Mouse (Mus musculus) forebrain, embryonic 14.5 days (tissue): Measurements from ENCODE around the gene 4930447C04Rik. TPM values are rescaled to one million over a fixed set of nuclear protein-coding genes. Genes with fewer than 3 reads are reported as not detected.

Source experiments
- ATAC-seq: fragments of 200-750 bp; cut with Nextera tagmentation; 2 replicates; pipeline ENCODE4 v1.8.0; 2017; ENCODE audit warnings: mild to moderate bottlenecking, moderate library complexity
- DNase-seq: peaks from one replicate; pipeline ENCODE4 v3.0.0-alpha.2; 2015; ENCODE audit warnings: low spot score
- H3K27ac ChIP-seq: fragments of 300-500 bp; sonication (generic); 2 replicates; pipeline ENCODE4 v1.5.1; 2014; ENCODE audit warnings: low read depth, mild to moderate bottlenecking, control low read depth, low read length, moderate library complexity
- H3K27me3 ChIP-seq: fragments of 300-500 bp; sonication (generic); replicated peaks from 2 replicates; pipeline ENCODE4 v1.6.1; 2014; ENCODE audit warnings: low read length, control low read depth, mixed read lengths; ENCODE audit not compliant: control insufficient read depth, insufficient read depth
- H3K36me3 ChIP-seq: fragments of 300-500 bp; sonication (generic); 2 replicates; pipeline ENCODE4 v1.6.1; 2014; ENCODE audit warnings: low read length, control low read depth; ENCODE audit not compliant: control insufficient read depth, insufficient read depth
- H3K4me1 ChIP-seq: fragments of 300-500 bp; sonication (generic); 2 replicates; pipeline ENCODE4 v1.6.1; 2014; ENCODE audit warnings: antibody characterized with exemption, low read length, control low read depth; ENCODE audit not compliant: control insufficient read depth, insufficient read depth
- H3K4me2 ChIP-seq: fragments of 300-500 bp; sonication (generic); 2 replicates; pipeline ENCODE4 v1.6.1; 2014; ENCODE audit warnings: mild to moderate bottlenecking, control low read depth, low read length
- H3K4me3 ChIP-seq: fragments of 300-500 bp; sonication (generic); 2 replicates; pipeline ENCODE4 v1.5.1; 2014; ENCODE audit warnings: low read depth, low read length, control low read depth
- H3K9ac ChIP-seq: fragments of 300-500 bp; sonication (generic); 2 replicates; pipeline ENCODE4 v1.6.1; 2014; ENCODE audit warnings: mild to moderate bottlenecking, low read length, control low read depth, moderate library complexity
- H3K9me3 ChIP-seq: fragments of 300-500 bp; sonication (generic); replicated peaks from 2 replicates; pipeline ENCODE4 v1.6.1; 2016; ENCODE audit warnings: low read length, control low read depth, mixed read lengths; ENCODE audit not compliant: control insufficient read depth
- WGBS: fragments of 180-500 bp; shearing (Covaris S2); extraction: QIAGEN DNeasy Blood & Tissue Kit; methylation state at CpG from one replicate; pipeline ENCODE4 v1.1.7; 2014; 5-methylcytosine and 5-hydroxymethylcytosine counted together
- polyA plus RNA-seq: library from polyadenylated mRNA; unstranded; fragments of >200 nt; fragmentation: Nextera tagmentation; extraction: Ambion mirVana; gene quantifications from 2 replicates; pipeline ENCODE4 v1.2.1, GENCODE M21; 2014

Gene 4930447C04Rik
- polyA plus RNA-seq, 1 experiment from 2014 or later: 1.3 TPM

GRCm38 (mm10) chr12:72939616-72940015 lies 958 bp downstream of the 4930447C04Rik start, which contains the start of gene Six6:
Gene Six6, plus strand, starts transcription at chr12:72939892.
- WGBS: under 1% methylated on average over 28 of the region's 28 CpGs
- ATAC-seq: peak; percentile 70; the same call in 1 of the 2 replicates
- Histone ChIP-seq H3K4me2 (peak within 1 kb of the TSS; percentile 26; the same call in 1 of the 2 replicates), H3K27me3 (peaks cover 92% of the 10 kb centered on the region), H3K4me1 (no peaks in the 10 kb centered on the region; the same call in 1 of the 2 replicates), H3K36me3 (no peaks in the 10 kb centered on the region), H3K9ac (no peak within 1 kb of the TSS), H3K4me3 (peak within 1 kb of the TSS; percentile 6; the same call in 1 of the 2 replicates), H3K9me3 (no peaks in the 10 kb centered on the region), H3K27ac (no peak within 1 kb of the TSS)
- DNase-seq: peak; percentile 51

- H3K9me3 ChIP-seq: no peaks in the 10 kb centered on the region
- peak; percentile 10 for DNase-seq
- peaks cover 88% of the 10 kb centered on the region for H3K27me3 ChIP-seq
- no peaks in the 10 kb centered on the region; the same call in 1 of the 2 replicates for H3K4me1 ChIP-seq
- no peak overlapping the region for H3K4me2 ChIP-seq
- H3K27ac ChIP-seq: no peak overlapping the region
- 2% methylated on average over 14 of the region's 14 CpGs for WGBS
- no peaks in the 10 kb centered on the region for H3K36me3 ChIP-seq
- ATAC-seq: no peak
- no peak overlapping the region for H3K4me3 ChIP-seq
- no peak overlapping the region for H3K9ac ChIP-seq
These were observed 1.7 kb downstream of the 4930447C04Rik start for GRCm38 (mm10) chr12:72938600-72939490.

GRCm38 (mm10) chr12:72938176-72938575 lies 2.4 kb downstream of the 4930447C04Rik start:
- Histone ChIP-seq H3K9me3 (no peaks in the 10 kb centered on the region), H3K4me2 (no peak overlapping the region), H3K27ac (no peak overlapping the region), H3K4me1 (no peaks in the 10 kb centered on the region; the same call in 1 of the 2 replicates), H3K27me3 (peaks cover 82% of the 10 kb centered on the region), H3K9ac (no peak overlapping the region), H3K4me3 (no peak overlapping the region), H3K36me3 (no peaks in the 10 kb centered on the region)
- ATAC-seq (no peak), DNase-seq (peak; percentile 27)
- WGBS: 2% methylated on average over 13 of the region's 13 CpGs

- Histone ChIP-seq H3K36me3 (no peaks in the 10 kb centered on the region), H3K27me3 (peaks cover 76% of the 10 kb centered on the region), H3K4me3 (no peak overlapping the region), H3K27ac (no peak overlapping the region), H3K9ac (no peak overlapping the region), H3K4me2 (no peak overlapping the region), H3K9me3 (no peaks in the 10 kb centered on the region), H3K4me1 (no peaks in the 10 kb centered on the region; the same call in 1 of the 2 replicates)
- no peak for ATAC-seq
- DNase-seq: peak; percentile 13
- 2% methylated on average over 19 of the region's 19 CpGs for WGBS
These were observed 2.9 kb downstream of the 4930447C04Rik start for GRCm38 (mm10) chr12:72937537-72938120.

- Histone ChIP-seq H3K4me1 (no peaks in the 10 kb centered on the region; the same call in 1 of the 2 replicates), H3K9me3 (no peaks in the 10 kb centered on the region), H3K4me2 (no peak overlapping the region), H3K36me3 (no peaks in the 10 kb centered on the region), H3K27me3 (peaks cover 68% of the 10 kb centered on the region), H3K9ac (no peak overlapping the region), H3K27ac (no peak overlapping the region), H3K4me3 (no peak overlapping the region)
- ATAC-seq (no peak), DNase-seq (peak; percentile 13)
- WGBS: 18% methylated on average over 8 of the region's 8 CpGs
These were observed 3.8 kb downstream of the 4930447C04Rik start for GRCm38 (mm10) chr12:72936751-72937150.

- H3K9me3 ChIP-seq: 0 out of 2 replicates have a peak, but pooled peaks cover 2% of the 10 kb centered on the region
- H3K4me1 ChIP-seq: peaks cover 3% of the 10 kb centered on the region; the same call in 1 of the 2 replicates
- WGBS: 22% methylated on average over 45 of the region's 48 CpGs
- H3K27me3 ChIP-seq: no peaks in the 10 kb centered on the region; the same call in 1 of the 2 replicates
- DNase-seq (peak; percentile 29), ATAC-seq (peak; percentile 32; the same call in 1 of the 2 replicates)
- peak overlapping the region; percentile 48 for H3K4me2 ChIP-seq
- H3K36me3 ChIP-seq: no peaks in the 10 kb centered on the region
- H3K27ac ChIP-seq: no peak overlapping the region
- peak overlapping the region; percentile 23 for H3K4me3 ChIP-seq
- peak overlapping the region; percentile 47 for H3K9ac ChIP-seq
These were observed 23.2 kb downstream of the 4930447C04Rik start for GRCm38 (mm10) chr12:72917159-72917993.

- H3K9me3 ChIP-seq: peaks cover 4% of the 10 kb centered on the region; the same call in 1 of the 2 replicates
- H3K27me3 ChIP-seq: peaks cover 78% of the 10 kb centered on the region
- H3K9ac ChIP-seq: no peak overlapping the region
- no peaks in the 10 kb centered on the region for H3K36me3 ChIP-seq
- no peak overlapping the region for H3K4me3 ChIP-seq
- WGBS: 1% methylated on average over 19 of the region's 19 CpGs
- no peak overlapping the region for H3K4me2 ChIP-seq
- ATAC-seq: no peak
- H3K4me1 ChIP-seq: no peaks in the 10 kb centered on the region
- no peak overlapping the region for H3K27ac ChIP-seq
- peak; percentile 45 for DNase-seq
These were observed 86.1 kb downstream of the 4930447C04Rik start for GRCm38 (mm10) chr12:72854377-72855032.
